ENCODE assay signal across 7 mouse cellular contexts in genomic region chrX:42360173-42360931, GRCm38 (mm10).
DNase-seq lines count a peak whose midpoint lies in the region; ATAC-seq lines count a peak whose summit lies in the region.

No protein-coding gene starts in this region.

- H3K4me1 ChIP-seq in forebrain, embryonic 12.5 days: peaks cover 6% of the 10 kb centered on the region; the same call in 1 of the 2 replicates
- H3K4me1 ChIP-seq in lung, embryonic 16.5 days (replicated peaks; ENCODE audit: control insufficient read depth, insufficient read depth, low read length): no peaks in the 10 kb centered on the region

- peak overlapping the region; percentile 19; the same call in 1 of the 2 replicates for H3K4me3 ChIP-seq in forebrain, embryonic 12.5 days (replicated peaks)
- H3K4me3 ChIP-seq in lung, embryonic 16.5 days (ENCODE audit: low read length): peak overlapping the region; percentile 34

- H3K9ac ChIP-seq in forebrain, embryonic 12.5 days: 0 out of 2 replicates have a peak overlapping the region, but pooled peaks have one; percentile 21
- H3K9ac ChIP-seq in lung, embryonic 16.5 days (ENCODE audit: low read length): no peak overlapping the region

- no peaks in the 10 kb centered on the region for H3K9me3 ChIP-seq in forebrain, embryonic 12.5 days
- no peaks in the 10 kb centered on the region for H3K9me3 ChIP-seq in lung, embryonic 16.5 days (ENCODE audit: control insufficient read depth, low read length)

- peak; percentile 78 for ATAC-seq in CD4-positive, CD25-positive, alpha-beta regulatory T cell, adult 4 months
- no peak for ATAC-seq in forebrain, embryonic 12.5 days (ENCODE audit: low FRiP score)
- ATAC-seq in inflammation-experienced regulatory T-cells, adult 6 months: peak; percentile 80
- peak; percentile 61; the same call in 1 of the 2 replicates for ATAC-seq in lung, embryonic 16.5 days (ENCODE audit: low read depth)

- WGBS in forebrain, embryonic 12.5 days: 22% methylated on average over 13 of the region's 15 CpGs
- 17% methylated on average over 15 of the region's 15 CpGs for WGBS in lung, embryonic 16.5 days

- no peaks in the 10 kb centered on the region for H3K36me3 ChIP-seq in forebrain, embryonic 12.5 days (replicated peaks)
- H3K36me3 ChIP-seq in lung, embryonic 16.5 days (ENCODE audit: control insufficient read depth, insufficient read depth, low read length): no peaks in the 10 kb centered on the region
- H3K36me3 ChIP-seq in splenic B cell, adult 2 months (ENCODE audit: control insufficient read depth, insufficient read depth, low read length, poor library complexity, severe bottlenecking): no peaks in the 10 kb centered on the region

- peak overlapping the region; percentile 88 for H3K27ac ChIP-seq in forebrain, embryonic 12.5 days
- H3K27ac ChIP-seq in lung, embryonic 16.5 days (ENCODE audit: low read length): peak overlapping the region; percentile 43; the same call in 1 of the 2 replicates

- peak; percentile 3 for DNase-seq in NIH3T3 (ENCODE audit: low read depth)
- DNase-seq in splenic B cell, adult 2 months (ENCODE audit: low read depth, low spot score): peak; percentile 31
- DNase-seq in urinary bladder, postnatal 4 days (ENCODE audit: low spot score in 2 of 2): no peak

- H3K4me2 ChIP-seq in forebrain, embryonic 12.5 days: peak overlapping the region; percentile 40
- peak overlapping the region; percentile 52 for H3K4me2 ChIP-seq in lung, embryonic 16.5 days (ENCODE audit: low read depth, low read length)

- no peaks in the 10 kb centered on the region for H3K27me3 ChIP-seq in forebrain, embryonic 12.5 days
- no peaks in the 10 kb centered on the region for H3K27me3 ChIP-seq in lung, embryonic 16.5 days (ENCODE audit: control insufficient read depth, insufficient read depth, low read depth, low read length)
- no peaks in the 10 kb centered on the region for H3K27me3 ChIP-seq in splenic B cell, adult 2 months (ENCODE audit: control insufficient read depth, insufficient read depth, low read length, poor library complexity, severe bottlenecking)

Comparison
In these comparisons a context has a peak if more than half of its experiments do, and no peak if none do; other contexts are left out.
1. DNase-seq: peak in NIH3T3 (single experiment) and splenic B cell, adult 2 months (single experiment); none in urinary bladder, postnatal 4 days (0 of 2).